Mouse (Mus musculus): ENCODE results near the gene Gm7029. TPM values are rescaled to one million over a fixed set of nuclear protein-coding genes. Genes with fewer than 3 reads are reported as not detected.
"Not testable (repeated sequence)": the region's sequence is repeated elsewhere in the genome, so short reads cannot be mapped to it uniquely, and the experiment has no call there.

Gene Gm7029
- total and polyA plus RNA-seq, 3 experiments: not detected

DNA sequence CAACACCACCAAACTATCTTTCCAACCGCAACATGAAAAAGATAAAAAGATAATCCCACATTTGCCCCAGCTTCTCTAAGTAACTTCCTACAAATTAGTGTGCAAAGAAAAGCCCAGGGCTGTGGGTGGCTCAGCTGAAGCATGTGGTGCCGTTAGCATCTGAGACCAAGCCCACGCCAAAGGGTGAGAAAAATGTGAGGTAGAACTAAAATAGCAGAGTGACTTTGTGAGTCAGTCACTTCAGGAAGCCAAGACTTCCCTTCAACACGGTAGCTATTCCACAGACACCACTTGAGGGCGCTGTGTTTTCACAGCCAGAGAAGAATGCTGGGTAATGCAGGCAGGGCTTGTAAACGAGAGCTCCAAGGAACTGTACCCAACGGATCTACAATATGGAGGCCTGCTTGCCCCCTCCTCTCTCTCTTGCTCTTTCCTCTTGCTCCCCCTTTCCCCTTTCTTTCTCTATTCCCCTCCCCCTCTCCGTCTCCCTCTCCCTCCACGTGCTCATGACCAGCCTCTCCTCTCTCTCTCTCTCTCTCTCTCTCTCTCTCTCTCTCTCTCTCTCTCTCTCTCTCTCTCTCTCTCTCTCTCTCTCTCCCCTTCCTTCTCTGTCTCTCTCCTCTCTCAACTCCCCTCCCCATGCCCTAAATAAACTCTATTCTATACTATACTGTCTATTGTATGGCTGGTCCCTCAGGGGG lies 8.2 kb upstream of the Gm7029 start:
- 20% methylated on average over 9 of the region's 9 CpGs for WGBS
- no peaks in the 10 kb centered on the region for H3K4me1 ChIP-seq (ENCODE audit: control insufficient read depth, insufficient read depth, low read length)
- H3K27ac ChIP-seq: no peak overlapping the region
- H3K36me3 ChIP-seq (ENCODE audit: control insufficient read depth, insufficient read depth, low read length): no peaks in the 10 kb centered on the region
- DNase-seq: peak in 1 of 2 experiments; percentile 40
- no peak overlapping the region for H3K4me3 ChIP-seq
- no peaks in the 10 kb centered on the region for H3K79me2 ChIP-seq (replicated peaks; ENCODE audit: control insufficient read depth, insufficient read depth, low read length)
- intact Hi-C loops (cut with DNase I): no loop called here
- no peak overlapping the region for H3K9ac ChIP-seq (ENCODE audit: low read depth, low read length)
- TF ChIP-seq POLR2A (IDR thresholded peaks at IDR 0.05; ENCODE audit: insufficient read depth, low read depth, low read length) (no peak), CTCF (IDR thresholded peaks at IDR 0.05) (peak; percentile 66), EP300 (IDR thresholded peaks at IDR 0.05; ENCODE audit: insufficient read depth, low read depth, low read length) (no peak)
- H3K27me3 ChIP-seq (ENCODE audit: control insufficient read depth, insufficient read depth, low read length): no peaks in the 10 kb centered on the region

DNA sequence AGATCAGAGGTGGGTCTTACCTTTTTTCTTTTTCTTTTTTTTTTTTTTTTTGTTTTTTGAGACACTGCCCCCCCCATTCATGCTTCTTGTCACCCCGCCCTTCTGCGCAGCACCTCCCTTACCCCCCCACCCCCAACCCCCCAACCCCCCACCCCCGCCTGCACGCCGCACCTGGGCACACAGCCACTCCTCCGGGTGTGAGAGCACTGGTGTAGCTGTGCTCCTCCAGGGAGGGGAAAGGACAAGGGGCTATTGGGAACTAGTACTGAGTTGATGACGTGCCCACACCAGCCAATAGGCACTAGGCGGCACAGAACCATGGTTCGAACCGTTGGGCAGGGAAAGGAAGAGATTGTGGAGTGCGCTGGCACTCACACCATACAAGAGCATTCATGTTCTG lies 774 bp downstream of the Gm7029 start:
- WGBS: 89% methylated on average over 11 of the region's 11 CpGs
- intact Hi-C loops (cut with DNase I): no loop called here
- Histone ChIP-seq H3K79me2 (replicated peaks; ENCODE audit: control insufficient read depth, insufficient read depth, low read length) (no peaks in the 10 kb centered on the region), H3K27me3 (ENCODE audit: control insufficient read depth, insufficient read depth, low read length) (no peaks in the 10 kb centered on the region), H3K36me3 (ENCODE audit: control insufficient read depth, insufficient read depth, low read length) (no peaks in the 10 kb centered on the region), H3K9ac (ENCODE audit: low read depth, low read length) (no peak overlapping the region), H3K27ac (no peak overlapping the region; the same call in 1 of the 2 replicates), H3K4me3 (no peak overlapping the region), H3K4me1 (ENCODE audit: control insufficient read depth, insufficient read depth, low read length) (no peaks in the 10 kb centered on the region)
- TF ChIP-seq EP300 (IDR thresholded peaks at IDR 0.05; ENCODE audit: insufficient read depth, low read depth, low read length) (no peak), CTCF (IDR thresholded peaks at IDR 0.05) (no peak), POLR2A (IDR thresholded peaks at IDR 0.05; ENCODE audit: insufficient read depth, low read depth, low read length) (no peak)
- no peak for DNase-seq

DNA sequence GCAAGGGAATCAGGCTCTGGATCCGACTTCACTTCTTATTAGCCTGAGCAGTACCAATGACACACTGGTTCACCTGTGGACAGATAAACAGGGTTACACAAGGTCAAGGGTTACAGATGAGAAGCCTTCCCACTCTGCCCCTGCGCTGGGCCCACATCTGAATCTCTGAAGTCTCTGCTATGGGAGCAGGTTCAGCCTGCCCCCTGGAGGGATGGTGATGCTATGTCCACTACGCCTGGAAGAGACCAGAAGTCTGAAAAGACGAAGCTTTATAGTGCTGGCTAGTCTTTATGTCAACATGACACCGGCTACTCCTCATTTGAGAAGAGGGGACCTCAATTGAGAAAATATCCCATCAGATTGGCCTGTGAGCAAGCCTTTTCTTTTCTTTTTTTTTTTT lies 2.2 kb downstream of the Gm7029 start:
- H3K79me2 ChIP-seq (replicated peaks; ENCODE audit: control insufficient read depth, insufficient read depth, low read length); intact Hi-C loops (cut with DNase I); H3K4me3 ChIP-seq; H3K27ac ChIP-seq; H3K4me1 ChIP-seq (ENCODE audit: control insufficient read depth, insufficient read depth, low read length); H3K27me3 ChIP-seq (ENCODE audit: control insufficient read depth, insufficient read depth, low read length); H3K36me3 ChIP-seq (ENCODE audit: control insufficient read depth, insufficient read depth, low read length); DNase-seq; H3K9ac ChIP-seq (ENCODE audit: low read depth, low read length): not testable (repeated sequence)
- 86% methylated on average over 5 of the region's 5 CpGs for WGBS
- TF ChIP-seq CTCF (IDR thresholded peaks at IDR 0.05): peak; percentile 45

DNA sequence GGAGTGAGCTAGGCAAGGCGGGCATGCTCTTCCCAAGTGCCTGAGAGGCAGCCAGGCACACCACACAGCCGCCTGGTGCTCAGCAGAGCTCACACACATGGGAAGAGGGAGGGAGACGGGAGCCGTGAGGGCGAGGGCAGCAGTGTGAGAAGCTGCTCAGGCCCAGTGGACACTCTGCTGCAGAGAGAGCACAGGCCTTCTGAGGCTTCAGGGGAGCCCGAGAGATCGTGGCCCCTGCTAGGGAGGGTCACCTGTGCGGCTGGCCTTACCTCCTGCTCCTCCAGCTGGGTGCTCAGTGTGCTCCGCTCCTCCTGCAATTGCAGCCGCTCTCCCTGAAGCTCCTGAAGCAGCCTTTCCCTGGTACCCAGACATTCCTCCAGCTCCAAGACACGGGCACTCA lies 10.7 kb downstream of the Gm7029 start:
- H3K27me3 ChIP-seq (ENCODE audit: control insufficient read depth, insufficient read depth, low read length); DNase-seq; H3K4me1 ChIP-seq (ENCODE audit: control insufficient read depth, insufficient read depth, low read length); H3K27ac ChIP-seq; H3K36me3 ChIP-seq (ENCODE audit: control insufficient read depth, insufficient read depth, low read length); H3K9ac ChIP-seq (ENCODE audit: low read depth, low read length); intact Hi-C loops (cut with DNase I); H3K79me2 ChIP-seq (replicated peaks; ENCODE audit: control insufficient read depth, insufficient read depth, low read length); H3K4me3 ChIP-seq: not testable (repeated sequence)
- 91% methylated on average over 10 of the region's 11 CpGs for WGBS

DNA sequence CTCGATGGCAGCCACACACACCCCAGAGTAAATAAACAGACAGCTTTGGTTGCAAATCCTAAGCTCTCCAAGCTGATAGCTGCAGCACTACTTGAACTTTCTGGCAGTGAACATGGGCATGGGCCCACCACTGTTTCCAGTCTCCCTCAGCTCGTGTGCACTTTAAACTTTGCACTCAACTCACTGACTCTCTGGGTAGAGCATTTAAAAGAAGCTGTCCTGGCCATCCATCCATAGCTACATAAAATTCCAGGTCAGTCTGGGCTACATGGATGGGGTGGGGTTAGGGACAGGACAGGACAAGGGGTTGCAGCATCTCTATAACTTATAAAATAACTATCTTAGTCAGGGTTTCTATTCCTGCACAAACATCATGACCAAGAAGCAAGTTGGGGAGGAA lies 14.2 kb downstream of the Gm7029 start:
- H3K27ac ChIP-seq; DNase-seq; H3K4me1 ChIP-seq (ENCODE audit: control insufficient read depth, insufficient read depth, low read length); H3K27me3 ChIP-seq (ENCODE audit: control insufficient read depth, insufficient read depth, low read length); H3K36me3 ChIP-seq (ENCODE audit: control insufficient read depth, insufficient read depth, low read length); H3K79me2 ChIP-seq (replicated peaks; ENCODE audit: control insufficient read depth, insufficient read depth, low read length); H3K9ac ChIP-seq (ENCODE audit: low read depth, low read length); H3K4me3 ChIP-seq: not testable (repeated sequence)
- WGBS: 38% methylated on average over 2 of the region's 2 CpGs
- intact Hi-C loops (cut with DNase I): loop anchor here (5.0 kb wide), 1 partner anchor 46 kb away; the partner anchor contains the start of gene Cd320

DNA sequence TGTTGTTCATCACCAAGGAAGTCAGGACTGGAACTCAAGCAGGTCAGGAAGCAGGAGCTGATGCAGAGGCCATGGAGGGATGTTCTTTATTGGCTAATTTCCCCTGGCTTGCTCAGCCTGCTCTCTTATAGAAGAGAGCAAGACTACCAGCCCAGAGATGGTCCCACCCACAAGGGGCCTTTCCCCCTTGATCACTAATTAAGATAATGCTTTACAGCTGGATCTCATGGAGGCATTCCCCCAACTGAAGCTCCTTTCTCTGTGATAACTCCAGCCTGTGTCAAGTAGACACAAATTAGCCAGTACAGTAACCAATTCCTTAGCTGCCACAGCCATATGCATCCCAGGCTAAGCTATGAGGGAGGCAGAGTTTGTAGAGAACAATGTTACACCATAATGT lies 14.6 kb downstream of the Gm7029 start:
- H3K9ac ChIP-seq (ENCODE audit: low read depth, low read length); H3K79me2 ChIP-seq (replicated peaks; ENCODE audit: control insufficient read depth, insufficient read depth, low read length): not testable (repeated sequence)

DNA sequence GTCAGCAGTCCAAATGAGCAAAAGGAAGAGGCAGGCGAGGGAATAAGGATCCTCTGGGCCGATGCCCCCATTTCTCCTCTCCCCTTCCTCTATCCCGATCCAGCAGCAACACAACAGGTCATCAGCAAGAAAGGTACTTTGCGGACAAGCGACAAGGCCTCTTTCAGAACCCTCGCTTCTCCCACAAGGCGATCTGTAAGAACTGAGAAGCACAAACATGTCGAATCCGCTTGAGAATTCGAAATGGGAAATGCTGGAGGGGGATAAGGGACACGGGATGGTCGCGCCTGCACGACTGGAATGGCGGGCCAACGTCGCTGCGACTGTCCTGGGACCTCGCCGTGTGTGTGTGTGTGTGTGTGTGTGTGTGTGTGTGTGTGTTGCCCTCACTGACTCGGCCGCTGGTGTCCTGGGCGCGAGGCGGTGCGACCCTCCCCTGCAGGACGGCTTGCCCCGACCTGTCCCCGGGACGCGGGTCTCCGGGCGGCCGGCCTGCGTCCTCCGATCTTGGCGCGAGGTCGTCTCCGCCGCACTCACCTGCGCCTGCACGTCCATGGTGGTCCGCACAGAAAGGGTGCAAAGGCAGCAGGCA lies 16.4 kb downstream of the Gm7029 start:
- not testable (repeated sequence) for DNase-seq; H3K36me3 ChIP-seq (ENCODE audit: control insufficient read depth, insufficient read depth, low read length); H3K27ac ChIP-seq; H3K4me1 ChIP-seq (ENCODE audit: control insufficient read depth, insufficient read depth, low read length); H3K79me2 ChIP-seq (replicated peaks; ENCODE audit: control insufficient read depth, insufficient read depth, low read length); H3K27me3 ChIP-seq (ENCODE audit: control insufficient read depth, insufficient read depth, low read length)
- WGBS: 2% methylated on average over 35 of the region's 44 CpGs
- H3K9ac ChIP-seq (ENCODE audit: low read depth, low read length): peak overlapping the region; percentile 53
- peak overlapping the region; percentile 61 for H3K4me3 ChIP-seq
- intact Hi-C loops (cut with DNase I): loop anchor here (5.0 kb wide), 1 partner anchor 48 kb away; the partner anchor contains the start of gene Cd320

More for the DNA sequence above, 14.6 kb downstream of the Gm7029 start:
- H3K4me1 ChIP-seq (ENCODE audit: control insufficient read depth, insufficient read depth, low read length); DNase-seq; H3K27me3 ChIP-seq (ENCODE audit: control insufficient read depth, insufficient read depth, low read length); H3K36me3 ChIP-seq (ENCODE audit: control insufficient read depth, insufficient read depth, low read length); H3K4me3 ChIP-seq; H3K27ac ChIP-seq: not testable (repeated sequence)
- intact Hi-C loops (cut with DNase I): loop anchor here (5.0 kb wide), 1 partner anchor 46 kb away; the partner anchor contains the start of gene Cd320
